Mouse (Mus musculus) cerebellum, postnatal 14 days (tissue): ENCODE data around the gene Lasp1.
A peak's percentile ranks its signal among the peaks of the same experiment; 100 is the strongest.
"Not testable (repeated sequence)": the region's sequence is repeated elsewhere in the genome, so short reads cannot be mapped to it uniquely, and the experiment has no call there.

ENCODE experiments used
- DNase-seq, 2 experiments: peaks; one replicate each; pipeline ENCODE4 v3.0.0; 2021; ENCODE audit warnings: mixed read lengths in 2 of 2

The Lasp1 gene

DNA sequence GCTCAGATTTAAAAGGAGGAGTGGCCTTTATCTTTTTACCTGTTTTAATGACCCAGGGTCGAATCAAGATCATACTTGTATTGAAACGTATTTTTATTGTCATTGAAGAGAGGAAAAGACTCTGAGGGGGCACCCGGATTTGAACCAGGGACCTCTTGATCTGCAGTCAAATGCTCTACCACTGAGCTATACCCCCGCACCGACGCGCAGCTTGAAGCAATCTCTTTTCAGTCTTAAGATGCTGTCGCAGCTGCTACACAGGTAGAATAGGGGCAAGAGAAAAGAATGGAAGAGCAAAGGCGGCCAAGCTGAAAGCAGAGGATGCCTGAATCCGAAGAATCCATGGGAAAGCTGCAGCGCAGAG lies at the start of gene Lasp1:
Lasp1 (plus strand) TSS at position 219 of the 364 bp plus-strand sequence.
- DNase-seq: peak; percentile 95

DNA sequence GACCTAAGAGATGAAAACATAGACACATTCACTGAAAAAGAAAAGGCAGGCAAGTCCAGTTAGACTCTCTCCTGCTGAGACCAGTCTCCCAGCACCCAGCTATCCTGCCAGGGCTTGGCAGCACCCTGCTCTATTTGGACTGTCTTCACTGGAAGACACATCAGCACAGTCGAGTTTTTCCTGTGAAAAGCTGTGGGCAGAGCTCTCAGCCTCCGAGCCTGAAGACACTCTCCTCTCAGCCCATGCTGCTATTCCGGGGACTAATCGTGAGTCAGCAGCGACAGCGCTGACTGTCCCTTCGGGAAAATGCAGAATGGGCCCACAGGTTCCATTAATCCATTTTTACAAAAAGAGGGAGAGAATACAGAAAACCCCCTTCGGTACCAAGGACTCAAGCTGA lies 45.5 kb upstream of the Lasp1 start:
- no peak for DNase-seq

GRCm38 (mm10) chr11:97758125-97758524 lies 40.7 kb upstream of the Lasp1 start:
- DNase-seq: no peak

GRCm38 (mm10) chr11:97758942-97759341 lies 39.9 kb upstream of the Lasp1 start:
- DNase-seq: no peak

DNA sequence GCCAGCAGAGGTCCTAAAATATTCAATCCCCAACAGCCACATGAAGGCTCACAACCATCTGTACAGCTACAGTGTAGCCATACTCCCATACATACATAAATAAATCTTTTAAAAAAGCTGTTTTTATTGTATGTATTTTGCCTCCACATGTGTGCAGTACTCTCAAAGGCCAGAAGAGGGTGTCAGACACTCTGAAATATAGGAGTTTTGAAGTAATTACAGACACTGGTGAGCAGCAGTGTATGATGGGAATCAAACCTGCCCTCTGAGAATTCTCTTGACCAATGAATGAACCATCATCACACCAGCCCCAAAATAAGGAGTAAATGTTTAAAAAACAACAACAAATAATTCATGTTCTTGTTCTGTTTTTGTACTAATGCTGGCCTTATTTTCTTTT lies 37.2 kb upstream of the Lasp1 start:
- no peak for DNase-seq

DNA sequence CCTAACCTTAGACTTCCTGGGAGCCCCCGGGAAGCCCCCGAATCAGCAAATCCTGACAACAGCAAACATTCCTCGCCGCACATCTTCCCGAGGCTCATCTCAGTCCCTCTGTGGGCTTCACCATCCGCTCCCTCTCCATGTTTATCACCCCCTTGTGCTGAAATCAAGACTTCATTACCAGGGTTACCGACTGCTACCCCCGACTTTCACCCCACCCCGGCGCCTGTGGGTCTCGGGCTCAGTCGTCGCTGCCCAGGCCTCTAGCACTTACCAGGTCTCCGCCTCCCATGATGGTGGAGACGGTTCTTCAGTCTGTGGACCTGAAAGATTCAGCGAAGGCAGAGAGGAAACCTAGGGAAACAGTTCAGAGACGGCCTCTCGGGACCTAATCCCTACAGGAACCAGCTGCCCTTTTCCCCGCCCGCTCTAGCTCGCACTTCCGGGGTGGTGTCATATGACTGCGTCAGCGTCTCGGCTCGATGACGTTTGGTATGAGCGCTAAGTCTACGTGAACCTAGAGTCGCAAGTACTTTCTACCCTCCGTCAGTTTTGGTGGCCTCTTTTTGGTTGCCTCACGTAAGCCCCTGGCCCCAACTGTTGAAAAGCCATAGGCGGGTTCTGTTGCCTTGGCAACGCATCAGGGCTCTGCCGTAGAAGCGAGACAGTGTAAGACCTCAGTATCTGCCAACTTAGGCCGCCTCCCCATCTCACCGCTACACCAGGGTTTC lies 32.5 kb upstream of the Lasp1 start, which contains the start of gene Cwc25:
Cwc25 (minus strand) TSS at position 403 of the 728 bp plus-strand sequence.
- peak; percentile 95 to 98 for DNase-seq

DNA sequence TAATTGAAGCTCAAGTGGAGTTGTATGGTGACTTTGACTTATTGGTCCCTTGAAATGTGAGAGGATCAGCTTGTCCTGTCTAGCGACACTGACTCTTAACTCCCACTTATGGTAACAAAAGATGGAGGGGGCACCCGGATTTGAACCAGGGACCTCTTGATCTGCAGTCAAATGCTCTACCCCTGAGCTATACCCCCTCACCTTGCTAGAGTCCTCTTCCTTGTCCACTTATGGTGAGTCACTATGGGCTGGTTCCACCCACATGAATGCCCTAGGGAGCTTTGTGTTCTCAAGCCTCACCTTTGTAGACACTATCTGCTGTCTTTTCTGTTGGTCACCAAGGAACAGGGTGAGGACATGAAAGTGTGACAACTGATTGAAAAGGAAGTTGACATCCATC lies 29.1 kb upstream of the Lasp1 start:
- DNase-seq: no peak

DNA sequence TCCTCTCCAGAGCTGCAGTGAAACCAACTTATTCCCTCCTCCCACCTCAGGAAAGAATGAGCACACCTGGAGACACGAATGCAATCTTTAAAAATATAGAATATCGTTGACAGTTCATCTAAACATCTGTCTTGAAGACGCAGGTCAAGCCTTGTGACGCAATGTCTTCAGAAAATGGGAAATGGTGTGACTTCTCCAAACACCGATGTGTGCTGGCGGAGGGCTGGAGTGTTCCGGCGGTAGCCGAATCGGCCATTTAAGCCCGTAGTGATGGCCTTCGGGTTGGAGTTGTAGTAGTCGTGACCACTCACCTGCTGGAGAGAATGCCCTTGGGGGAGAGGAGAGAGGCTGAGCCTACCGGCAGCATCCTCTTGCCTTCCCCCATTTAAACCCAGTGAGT lies 27.4 kb upstream of the Lasp1 start:
- DNase-seq: no peak

DNA sequence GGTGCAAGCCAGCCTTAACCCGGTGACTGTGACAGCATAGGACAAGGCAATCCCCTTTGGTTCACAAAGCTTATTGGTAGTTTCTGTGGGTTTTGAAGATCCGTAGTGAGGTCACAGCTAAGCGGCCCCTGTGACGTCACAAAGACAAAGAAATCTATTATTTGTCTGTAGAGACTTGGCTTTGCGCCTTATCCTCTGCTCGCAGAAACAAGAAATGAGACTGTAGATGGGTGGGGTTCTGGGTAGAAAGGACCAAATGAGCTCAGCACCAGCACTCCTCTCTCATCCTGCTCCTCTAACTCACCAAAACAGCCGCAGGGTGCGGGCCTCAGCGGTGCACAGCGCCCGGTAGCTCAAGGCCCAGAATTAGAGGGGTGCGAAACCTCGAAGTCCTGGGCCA lies 23.6 kb upstream of the Lasp1 start:
- DNase-seq: no peak

GRCm38 (mm10) chr11:97775808-97776496 lies 22.8 kb upstream of the Lasp1 start, which contains the start of gene 1700001P01Rik:
1700001P01Rik (minus strand) TSS chr11:97775918.
- no peak for DNase-seq

- no peak for DNase-seq
These were observed 22.2 kb upstream of the Lasp1 start for GRCm38 (mm10) chr11:97776497-97777128.

GRCm38 (mm10) chr11:97777129-97777529 lies 21.7 kb upstream of the Lasp1 start:
- no peak for DNase-seq

DNA sequence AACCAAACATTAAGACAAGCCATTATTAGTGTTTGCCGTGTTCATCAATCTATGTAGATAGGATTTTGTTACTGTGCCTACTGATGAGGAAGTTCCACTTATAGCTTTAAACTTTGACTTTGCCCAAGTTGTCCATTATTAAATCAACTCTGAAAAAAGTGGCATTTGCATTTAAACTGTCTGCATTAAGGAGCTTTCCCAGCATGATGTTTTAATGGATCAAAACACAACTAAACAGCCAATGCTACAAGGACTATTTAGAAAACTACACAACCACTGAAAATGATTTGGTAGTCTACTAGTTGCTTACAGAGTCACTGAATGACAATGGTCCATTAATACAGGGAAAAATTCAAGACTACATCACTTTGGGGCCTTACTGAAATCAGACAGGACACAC lies 19.9 kb upstream of the Lasp1 start:
- DNase-seq: no peak

- DNase-seq: no peak
These were observed 18.7 kb upstream of the Lasp1 start for GRCm38 (mm10) chr11:97779968-97780701.

DNA sequence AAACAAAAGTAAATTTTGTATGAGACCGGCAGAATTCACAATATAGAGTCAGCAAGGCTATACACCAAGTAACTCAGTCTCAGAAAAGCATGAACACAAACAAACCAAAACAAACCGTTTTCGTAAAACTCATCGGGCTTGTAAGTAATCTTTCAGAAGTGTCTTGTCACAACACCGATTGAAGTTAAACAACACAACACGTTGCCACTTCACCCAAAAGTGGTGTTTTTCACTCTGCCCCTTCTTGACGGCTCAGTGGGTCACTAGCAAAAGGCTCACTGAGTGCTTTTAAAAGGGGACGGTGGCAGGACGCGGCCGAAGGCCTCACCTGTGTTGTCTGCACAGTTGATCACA lies 17.3 kb upstream of the Lasp1 start:
- no peak for DNase-seq

DNA sequence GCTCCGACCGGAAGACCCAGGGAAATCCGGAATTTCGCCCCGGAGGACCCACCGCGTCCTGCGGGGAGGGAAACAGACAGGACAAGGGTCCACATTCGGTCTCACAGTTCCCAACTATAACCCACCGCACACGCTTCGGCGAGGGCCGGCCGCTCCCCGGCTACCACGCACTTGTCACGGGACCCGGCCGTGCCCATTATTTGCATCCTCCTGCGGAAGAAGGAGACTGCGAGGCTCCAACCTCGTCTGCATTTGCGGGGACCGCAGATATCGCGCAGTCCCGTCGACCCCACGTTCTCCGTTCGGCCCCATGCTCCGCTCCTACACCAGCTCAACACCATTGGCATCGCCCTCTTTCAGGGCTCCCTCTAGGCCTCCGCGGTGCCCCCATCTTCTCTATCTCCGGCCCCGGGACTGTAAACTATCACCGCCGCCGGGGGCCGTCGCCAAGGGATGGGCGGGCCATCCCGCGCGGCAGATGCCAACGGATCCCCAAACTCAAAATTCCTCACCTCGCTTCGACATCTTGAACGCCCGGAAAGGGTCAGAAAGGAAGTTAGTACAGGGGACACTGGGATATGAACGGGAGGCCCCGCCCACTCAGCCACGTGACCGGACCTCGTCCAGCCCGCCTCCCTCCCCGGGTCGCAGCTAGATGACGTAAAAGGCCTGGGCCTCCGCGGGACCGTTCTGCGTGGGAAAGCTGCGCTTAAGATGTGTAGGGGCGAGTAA lies 16.8 kb upstream of the Lasp1 start, which contains the start of gene Rpl23:
Rpl23 (minus strand) TSS at position 606 of the 732 bp plus-strand sequence.
- DNase-seq: peak; percentile 100

DNA sequence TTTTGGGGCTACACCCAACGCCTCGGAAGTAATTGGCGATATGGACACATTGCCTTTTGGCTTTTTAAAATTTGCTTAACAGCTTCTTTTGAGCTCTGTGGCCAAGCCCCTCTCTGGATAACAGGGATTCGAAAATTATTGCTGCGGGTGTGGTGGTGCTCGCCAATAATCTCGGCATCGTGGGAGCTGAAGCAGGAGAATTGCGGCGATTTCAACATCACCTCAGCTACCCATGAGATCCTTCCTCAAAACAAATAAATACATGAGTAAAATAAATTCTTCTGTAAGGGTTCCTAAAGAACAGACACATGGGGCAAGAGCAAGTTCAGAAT lies 16.3 kb upstream of the Lasp1 start:
- no peak for DNase-seq

DNA sequence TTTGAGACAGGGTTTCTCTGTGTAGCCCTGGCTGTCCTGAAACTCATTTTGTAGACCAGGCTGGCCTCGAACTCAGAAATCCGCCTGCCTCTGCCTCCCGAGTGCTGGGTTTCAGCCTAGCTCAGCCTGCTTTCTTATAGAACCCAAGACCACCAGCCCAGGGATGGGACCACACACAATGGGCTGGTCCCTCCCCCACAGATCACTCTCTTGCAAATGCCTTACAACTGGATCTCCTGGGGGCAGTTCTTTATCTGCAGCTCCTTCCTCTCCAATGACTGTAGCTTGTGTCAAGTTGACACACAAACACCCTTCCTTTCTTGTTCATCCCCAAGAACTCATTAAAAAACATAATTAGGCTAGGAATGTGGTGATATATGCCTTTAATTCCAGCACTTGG lies 10.8 kb upstream of the Lasp1 start:
- DNase-seq: no peak

DNA sequence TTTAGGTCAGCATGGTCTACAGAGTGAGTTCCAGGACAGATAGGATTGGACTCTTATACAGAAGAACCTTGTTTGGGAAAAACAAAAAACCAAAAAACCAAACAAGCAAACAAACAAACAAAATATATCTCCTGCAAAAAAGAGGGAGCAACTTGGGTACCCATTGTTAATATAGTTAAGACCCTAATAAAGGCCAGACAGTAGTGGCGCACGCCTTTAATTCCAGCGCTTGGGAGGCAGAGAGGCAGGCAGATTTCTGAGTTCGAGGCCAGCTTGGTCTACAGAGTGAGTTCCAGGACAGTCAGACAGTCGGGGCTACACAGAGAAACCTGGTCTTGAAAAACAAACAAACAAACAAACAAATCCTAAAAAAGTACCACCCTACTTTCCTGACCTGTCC lies 9.1 kb upstream of the Lasp1 start:
- DNase-seq: no peak

DNA sequence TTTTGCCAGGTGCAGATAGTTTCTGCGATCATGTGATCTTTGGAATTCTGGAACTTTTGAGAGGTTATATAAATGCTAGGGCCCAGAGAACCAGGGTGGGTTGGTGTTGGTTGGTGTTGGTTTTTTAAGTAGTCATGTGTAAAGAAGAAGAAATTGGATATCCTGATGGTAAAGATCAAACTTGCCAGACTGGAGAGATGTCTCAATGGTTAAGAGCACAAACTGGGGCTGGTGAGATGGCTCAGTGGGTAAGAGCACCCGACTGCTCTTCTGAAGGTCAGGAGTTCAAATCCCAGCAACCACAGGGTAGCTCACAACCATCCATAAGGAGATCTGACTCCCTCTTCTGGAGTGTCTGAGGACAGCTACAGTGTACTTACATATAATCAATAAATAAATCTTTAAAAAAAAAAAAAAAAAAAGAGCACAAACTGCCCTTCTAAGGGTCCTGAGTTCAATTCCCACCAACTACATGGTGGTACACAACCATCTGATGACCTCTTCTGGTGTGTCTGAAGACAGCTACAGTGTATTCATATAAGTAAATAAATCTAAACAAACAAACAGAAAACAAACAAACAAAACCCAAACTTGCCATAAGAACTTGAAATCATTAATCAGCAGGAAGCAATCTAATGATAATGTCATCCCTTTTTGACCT lies 7.9 kb upstream of the Lasp1 start:
- not testable (repeated sequence) for DNase-seq

- peak; percentile 77 to 78 for DNase-seq
These were observed 5.6 kb upstream of the Lasp1 start for GRCm38 (mm10) chr11:97793165-97793564.

DNA sequence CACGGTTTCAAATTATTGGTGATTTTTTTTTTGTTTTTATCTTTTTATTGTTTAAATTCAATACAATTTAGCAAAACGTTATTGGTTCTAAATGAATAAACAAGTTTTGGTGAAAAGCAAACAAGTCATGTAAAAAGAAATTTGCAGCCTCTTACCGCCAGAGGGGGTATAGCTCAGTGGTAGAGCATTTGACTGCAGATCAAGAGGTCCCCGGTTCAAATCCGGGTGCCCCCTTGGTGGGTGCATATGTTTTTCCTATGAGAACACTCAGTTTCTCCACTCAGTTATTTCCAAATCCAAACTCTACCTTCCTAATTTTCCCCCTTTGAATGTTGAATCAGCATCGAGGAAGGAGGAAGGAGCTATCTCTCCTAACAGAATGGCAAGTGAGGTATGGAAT lies 1.9 kb upstream of the Lasp1 start:
- DNase-seq: peak; percentile 86 to 87
